Mouse (Mus musculus): ENCODE data around the gene Rufy3. TPM values are rescaled to one million over a fixed set of nuclear protein-coding genes. Genes with fewer than 3 reads are reported as not detected.
A peak's percentile ranks its signal among the peaks of the same experiment; 100 is the strongest.

Rufy3 gene
- total and polyA plus RNA-seq, 2 experiments from 2014 or later = 7.3 to 12.7 TPM

DNA sequence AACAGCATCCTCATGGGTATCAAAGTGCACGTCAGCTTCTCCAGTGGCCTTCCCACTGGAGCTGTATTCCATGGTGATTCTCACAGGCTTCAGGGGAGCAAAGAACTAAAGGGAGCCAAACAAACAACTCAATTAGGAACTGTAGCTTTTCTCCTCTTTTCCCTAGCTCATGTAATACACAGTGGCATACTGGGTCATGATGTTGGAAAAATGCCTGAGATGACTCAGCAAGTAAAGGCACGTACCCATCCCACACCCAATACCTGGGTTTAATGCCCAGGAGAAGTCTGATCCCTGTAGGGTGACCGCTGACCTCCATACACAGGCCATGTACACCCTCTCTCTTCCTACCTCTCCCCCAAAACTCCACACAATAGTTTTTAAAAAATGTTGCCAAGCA is 98.3 kb downstream of the Rufy3 start:
- Histone ChIP-seq H3K27me3 (ENCODE audit: control insufficient read depth, insufficient read depth, low read length) (no peaks in the 10 kb centered on the region), H3K4me3 (ENCODE audit: low read depth, low read length) (no peak overlapping the region), H3K36me3 (replicated peaks; ENCODE audit: control insufficient read depth, insufficient read depth, low read length) (peaks cover 88% of the 10 kb centered on the region), H3K4me2 (ENCODE audit: low read depth, low read length) (no peak overlapping the region), H3K9me3 (replicated peaks; ENCODE audit: control insufficient read depth, low read length) (no peaks in the 10 kb centered on the region), H3K9ac (replicated peaks; ENCODE audit: low read depth, low read length) (no peak overlapping the region), H3K27ac (ENCODE audit: low read depth) (no peak overlapping the region), H3K4me1 (ENCODE audit: control insufficient read depth, insufficient read depth) (no peaks in the 10 kb centered on the region)
- DNase-seq (ENCODE audit: low spot score) (no peak), ATAC-seq (ENCODE audit: insufficient read depth, low read depth) (no peak)
- 96% methylated on average over 3 of the region's 3 CpGs for WGBS
- no peak for TF ChIP-seq CTCF (IDR thresholded peaks at IDR 0.05; ENCODE audit: low read depth)
- TF ChIP-seq EP300 (IDR thresholded peaks at IDR 0.05; ENCODE audit: low read depth) = no peak

DNA sequence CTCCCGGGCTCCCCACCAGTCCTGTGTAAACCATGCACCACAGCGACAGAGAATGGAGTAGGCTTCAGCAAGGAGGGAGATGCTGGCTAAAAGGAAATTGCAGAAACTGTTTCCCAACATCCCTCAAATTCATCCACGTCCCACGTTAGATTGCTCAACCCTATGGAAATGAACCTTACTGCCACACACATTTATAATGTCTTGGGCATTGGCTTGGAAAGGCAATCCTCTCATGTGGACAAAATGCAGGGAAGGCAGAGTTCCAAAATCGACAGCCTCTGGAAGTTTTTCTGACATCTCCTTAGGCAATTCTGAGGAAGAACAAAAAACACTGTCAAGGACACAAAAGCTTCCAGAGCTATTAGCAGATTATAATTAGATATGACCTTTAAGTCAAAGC is 99.0 kb downstream of the Rufy3 start:
- Histone ChIP-seq H3K4me1 (ENCODE audit: control insufficient read depth, insufficient read depth) (no peaks in the 10 kb centered on the region), H3K4me3 (ENCODE audit: low read depth, low read length) (no peak overlapping the region), H3K27ac (ENCODE audit: low read depth) (no peak overlapping the region), H3K4me2 (ENCODE audit: low read depth, low read length) (no peak overlapping the region), H3K9ac (replicated peaks; ENCODE audit: low read depth, low read length) (no peak overlapping the region), H3K27me3 (ENCODE audit: control insufficient read depth, insufficient read depth, low read length) (no peaks in the 10 kb centered on the region), H3K9me3 (replicated peaks; ENCODE audit: control insufficient read depth, low read length) (no peaks in the 10 kb centered on the region), H3K36me3 (replicated peaks; ENCODE audit: control insufficient read depth, insufficient read depth, low read length) (peaks cover 87% of the 10 kb centered on the region)
- ATAC-seq (ENCODE audit: insufficient read depth, low read depth) (no peak), DNase-seq (ENCODE audit: low spot score) (no peak)
- 91% methylated on average over 5 of the region's 5 CpGs for WGBS
- TF ChIP-seq CTCF (IDR thresholded peaks at IDR 0.05; ENCODE audit: low read depth) (no peak), EP300 (IDR thresholded peaks at IDR 0.05; ENCODE audit: low read depth) (no peak)

DNA sequence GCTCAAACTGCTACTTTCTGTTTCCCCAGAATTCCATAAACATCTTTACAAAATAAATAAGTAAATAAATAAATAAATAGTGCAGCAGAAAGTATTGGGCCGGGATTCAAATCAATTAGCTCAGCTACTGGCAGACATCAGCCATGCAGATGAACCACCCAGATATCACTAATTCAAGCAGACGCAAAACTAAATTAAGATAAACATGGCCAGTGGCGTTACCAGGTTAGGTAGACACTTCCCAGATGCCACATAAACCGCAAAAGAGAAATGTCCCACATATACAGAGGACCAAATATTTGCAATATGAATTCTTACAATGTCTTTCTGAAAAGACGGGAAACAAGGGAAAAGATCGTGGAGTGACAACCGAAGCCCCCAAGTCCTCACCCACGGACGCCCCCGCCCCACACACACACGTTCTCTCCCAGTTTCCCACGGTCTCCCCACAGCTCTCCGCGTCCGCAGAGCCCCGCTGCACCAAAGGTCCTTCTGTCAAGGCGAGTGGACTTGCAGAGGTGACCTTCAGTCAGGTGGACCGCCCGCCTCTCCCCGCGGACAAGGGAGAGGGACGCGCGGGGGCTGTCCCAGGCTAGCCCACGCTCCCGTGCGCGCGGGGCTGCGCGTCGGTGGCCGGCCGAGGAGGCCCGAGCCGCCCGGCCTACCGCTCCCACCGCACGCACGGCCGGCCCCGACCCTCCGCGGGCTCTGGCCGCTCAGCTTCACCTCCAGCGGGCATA is 110.0 kb downstream of the Rufy3 start:
- DNase-seq (ENCODE audit: low spot score) (peak; percentile 68), ATAC-seq (ENCODE audit: insufficient read depth, low read depth) (peak; percentile 56)
- Histone ChIP-seq H3K9me3 (replicated peaks; ENCODE audit: control insufficient read depth, low read length) (no peaks in the 10 kb centered on the region), H3K36me3 (replicated peaks; ENCODE audit: control insufficient read depth, insufficient read depth, low read length) (peaks cover 29% of the 10 kb centered on the region), H3K4me1 (ENCODE audit: control insufficient read depth, insufficient read depth) (peaks cover 4% of the 10 kb centered on the region; the same call in 1 of the 2 replicates), H3K27me3 (ENCODE audit: control insufficient read depth, insufficient read depth, low read length) (no peaks in the 10 kb centered on the region), H3K27ac (ENCODE audit: low read depth) (peak overlapping the region; percentile 99), H3K9ac (replicated peaks; ENCODE audit: low read depth, low read length) (peak overlapping the region; percentile 99), H3K4me2 (ENCODE audit: low read depth, low read length) (peak overlapping the region; percentile 88), H3K4me3 (ENCODE audit: low read depth, low read length) (peak overlapping the region; percentile 93)
- WGBS = 1% methylated on average over 46 of the region's 47 CpGs
- no peak for TF ChIP-seq EP300 (IDR thresholded peaks at IDR 0.05; ENCODE audit: low read depth)
- no peak for TF ChIP-seq CTCF (IDR thresholded peaks at IDR 0.05; ENCODE audit: low read depth)

- Histone ChIP-seq H3K27ac (ENCODE audit: low read depth) (peak within 1 kb of the TSS; percentile 99), H3K4me1 (ENCODE audit: control insufficient read depth, insufficient read depth) (peaks cover 4% of the 10 kb centered on the region; the same call in 1 of the 2 replicates), H3K27me3 (ENCODE audit: control insufficient read depth, insufficient read depth, low read length) (no peaks in the 10 kb centered on the region), H3K4me2 (ENCODE audit: low read depth, low read length) (peak within 1 kb of the TSS; percentile 88), H3K9me3 (replicated peaks; ENCODE audit: control insufficient read depth, low read length) (no peaks in the 10 kb centered on the region), H3K4me3 (ENCODE audit: low read depth, low read length) (peak within 1 kb of the TSS; percentile 93), H3K36me3 (replicated peaks; ENCODE audit: control insufficient read depth, insufficient read depth, low read length) (peaks cover 21% of the 10 kb centered on the region), H3K9ac (replicated peaks; ENCODE audit: low read depth, low read length) (peak within 1 kb of the TSS; percentile 99)
- DNase-seq (ENCODE audit: low spot score) (peak; percentile 89), ATAC-seq (ENCODE audit: insufficient read depth, low read depth) (peak; percentile 92)
- under 1% methylated on average over 63 of the region's 127 CpGs for WGBS
- TF ChIP-seq CTCF (IDR thresholded peaks at IDR 0.05; ENCODE audit: low read depth) (no peak), EP300 (IDR thresholded peaks at IDR 0.05; ENCODE audit: low read depth) (no peak)
These were observed 110.9 kb downstream of the Rufy3 start, which contains the start of gene Grsf1 for GRCm38 (mm10) chr5:88675443-88676387. Gene Grsf1, minus strand, starts transcription at chr5:88676171.

DNA sequence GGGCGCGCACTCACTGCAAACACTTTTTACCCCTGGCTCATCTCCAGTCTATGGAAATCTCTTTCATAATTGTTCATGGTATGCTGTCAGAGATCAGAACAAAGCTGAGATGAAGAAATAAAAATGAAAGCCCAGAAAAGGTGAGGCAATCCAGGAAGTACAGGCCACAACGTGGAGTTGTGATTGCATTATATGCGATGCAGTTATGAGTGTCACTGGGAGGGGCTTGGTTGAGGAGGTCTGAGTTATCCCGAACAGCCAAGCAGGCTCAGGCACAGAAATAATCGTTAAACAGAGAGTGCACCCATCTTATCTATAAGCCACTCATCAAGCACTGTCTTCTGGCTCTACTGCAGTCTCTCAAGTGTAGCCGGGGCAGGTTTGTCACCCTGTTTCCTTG is 114.1 kb downstream of the Rufy3 start:
- DNase-seq (ENCODE audit: low spot score) (no peak), ATAC-seq (ENCODE audit: insufficient read depth, low read depth) (no peak)
- TF ChIP-seq CTCF (IDR thresholded peaks at IDR 0.05; ENCODE audit: low read depth) (no peak), EP300 (IDR thresholded peaks at IDR 0.05; ENCODE audit: low read depth) (no peak)
- Histone ChIP-seq H3K36me3 (replicated peaks; ENCODE audit: control insufficient read depth, insufficient read depth, low read length) (no peaks in the 10 kb centered on the region), H3K9ac (replicated peaks; ENCODE audit: low read depth, low read length) (no peak overlapping the region), H3K27me3 (ENCODE audit: control insufficient read depth, insufficient read depth, low read length) (no peaks in the 10 kb centered on the region), H3K4me2 (ENCODE audit: low read depth, low read length) (no peak overlapping the region), H3K9me3 (replicated peaks; ENCODE audit: control insufficient read depth, low read length) (no peaks in the 10 kb centered on the region), H3K4me1 (ENCODE audit: control insufficient read depth, insufficient read depth) (peaks cover under 1% of the 10 kb centered on the region; the same call in 1 of the 2 replicates), H3K4me3 (ENCODE audit: low read depth, low read length) (no peak overlapping the region), H3K27ac (ENCODE audit: low read depth) (no peak overlapping the region)
- 41% methylated on average over 7 of the region's 7 CpGs for WGBS
